Mouse (Mus musculus): ENCODE measurements around the gene Gas7. TPM values are rescaled to one million over a fixed set of nuclear protein-coding genes. Genes with fewer than 3 reads are reported as not detected.

The Gas7 gene
- total RNA-seq, 1 experiment: 2.4 TPM

DNA sequence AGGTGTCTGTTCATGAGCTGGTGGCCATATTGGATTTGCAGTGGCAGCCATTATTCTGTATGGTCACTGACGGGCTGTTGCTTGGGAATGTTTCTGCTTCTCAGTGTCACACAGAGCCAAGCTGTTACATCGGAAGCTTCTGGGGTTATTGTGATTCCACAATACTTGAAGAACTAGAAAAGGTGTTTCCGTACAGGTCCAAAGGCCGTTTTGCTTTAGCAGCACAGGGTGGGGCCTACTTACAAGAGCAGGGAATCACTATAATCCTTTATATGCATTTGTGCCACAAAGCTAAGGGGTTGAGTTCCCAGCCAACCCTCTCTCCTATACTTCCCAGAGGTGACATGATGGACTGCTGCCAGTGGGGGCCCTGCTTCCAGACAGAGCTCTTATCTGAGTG is 127.3 kb downstream of the Gas7 start:
- no peaks in the 10 kb centered on the region for H3K36me3 ChIP-seq (ENCODE audit: control insufficient read depth, insufficient read depth, low read length, poor library complexity, severe bottlenecking)
- H3K27ac ChIP-seq (ENCODE audit: insufficient read depth, low read depth, low read length, poor library complexity, severe bottlenecking): no peak overlapping the region
- H3K4me3 ChIP-seq (ENCODE audit: insufficient read depth in 1 of 2, low read depth in 1 of 2, low read length in 2 of 2, poor library complexity in 1 of 2, severe bottlenecking in 1 of 2): no peak overlapping the region
- TF ChIP-seq HCFC1 (IDR thresholded peaks at IDR 0.05; ENCODE audit: borderline replicate concordance, insufficient read depth, low read length) (no peak), ZNF384 (IDR thresholded peaks at IDR 0.05; ENCODE audit: low read depth, low read length) (no peak), CHD2 (IDR thresholded peaks at IDR 0.05; ENCODE audit: low read depth, low read length) (no peak)
- H3K4me1 ChIP-seq (ENCODE audit: control insufficient read depth in 2 of 2, insufficient read depth in 2 of 2, low read length in 2 of 2, poor library complexity in 1 of 2): no peaks in the 10 kb centered on the region
- no peaks in the 10 kb centered on the region for H3K9me3 ChIP-seq (ENCODE audit: control insufficient read depth, insufficient read depth, low read depth, low read length)
- no peak overlapping the region for H3K9ac ChIP-seq (ENCODE audit: insufficient read depth, low read depth, low read length, poor library complexity, severe bottlenecking)
- DNase-seq (ENCODE audit: low read depth, low spot score): no peak
- in situ Hi-C loops (cut with MboI; ENCODE audit: low sequenced_read_pairs in 2 of 2, unreplicated experiment in 2 of 2): no loop called here

DNA sequence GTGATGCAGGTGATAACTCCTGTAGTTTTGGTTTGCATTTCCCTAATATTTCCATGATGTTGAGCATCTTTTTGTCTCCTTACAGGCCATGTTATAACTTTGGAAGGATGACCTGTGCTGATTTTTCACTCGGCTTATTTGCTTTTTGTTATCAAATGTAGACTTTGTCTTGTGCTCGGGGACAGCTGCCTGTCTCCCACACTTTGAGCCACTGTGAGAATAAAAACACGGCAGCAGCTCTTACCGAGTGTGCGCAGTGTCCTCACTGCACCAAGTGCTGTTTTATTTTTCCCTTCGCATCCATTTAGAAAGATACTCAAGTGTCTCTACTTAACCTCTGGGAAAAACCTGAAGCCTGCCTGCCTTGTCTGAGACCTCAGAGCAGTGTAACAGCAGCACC is 129.8 kb downstream of the Gas7 start:
- Histone ChIP-seq H3K9me3 (ENCODE audit: control insufficient read depth, insufficient read depth, low read depth, low read length) (no peaks in the 10 kb centered on the region), H3K4me3 (ENCODE audit: insufficient read depth in 1 of 2, low read depth in 1 of 2, low read length in 2 of 2, poor library complexity in 1 of 2, severe bottlenecking in 1 of 2) (no peak overlapping the region), H3K4me1 (ENCODE audit: control insufficient read depth in 2 of 2, insufficient read depth in 2 of 2, low read length in 2 of 2, poor library complexity in 1 of 2) (no peaks in the 10 kb centered on the region), H3K36me3 (ENCODE audit: control insufficient read depth, insufficient read depth, low read length, poor library complexity, severe bottlenecking) (no peaks in the 10 kb centered on the region), H3K9ac (ENCODE audit: insufficient read depth, low read depth, low read length, poor library complexity, severe bottlenecking) (no peak overlapping the region), H3K27ac (ENCODE audit: insufficient read depth, low read depth, low read length, poor library complexity, severe bottlenecking) (no peak overlapping the region)
- in situ Hi-C loops (cut with MboI; ENCODE audit: low sequenced_read_pairs in 2 of 2, unreplicated experiment in 2 of 2): no loop called here
- TF ChIP-seq MAFK (IDR thresholded peaks at IDR 0.05; ENCODE audit: insufficient read depth, low read depth, low read length): no peak
- TF ChIP-seq HCFC1 (IDR thresholded peaks at IDR 0.05; ENCODE audit: borderline replicate concordance, insufficient read depth, low read length): no peak
- no peak for TF ChIP-seq CHD2 (IDR thresholded peaks at IDR 0.05; ENCODE audit: low read depth, low read length)
- TF ChIP-seq ZNF384 (IDR thresholded peaks at IDR 0.05; ENCODE audit: low read depth, low read length): no peak
- no peak for TF ChIP-seq ZC3H11A (IDR thresholded peaks at IDR 0.05; ENCODE audit: borderline replicate concordance, low read depth, low read length)
- no peak for DNase-seq (ENCODE audit: low read depth, low spot score)

DNA sequence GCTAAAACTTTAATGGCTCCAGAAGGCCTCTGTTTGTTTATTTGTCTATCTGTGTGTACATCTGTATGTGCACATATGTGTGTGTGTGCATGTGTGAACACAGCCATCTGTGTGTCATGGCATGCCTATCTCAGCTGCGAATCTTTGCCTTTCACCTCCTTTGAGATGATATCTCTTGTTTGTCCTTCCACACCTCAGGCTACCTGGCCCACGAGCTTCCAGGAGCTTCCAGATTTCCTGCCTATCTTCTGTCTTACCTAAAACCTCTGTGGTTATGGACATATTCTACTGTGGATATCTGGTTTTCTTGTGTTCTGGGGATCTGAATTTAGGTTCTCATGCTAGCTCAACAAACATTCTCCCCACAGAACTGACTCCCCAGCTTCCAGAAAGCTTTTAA is 130.4 kb downstream of the Gas7 start:
- Histone ChIP-seq H3K27ac (ENCODE audit: insufficient read depth, low read depth, low read length, poor library complexity, severe bottlenecking) (no peak overlapping the region), H3K9ac (ENCODE audit: insufficient read depth, low read depth, low read length, poor library complexity, severe bottlenecking) (no peak overlapping the region), H3K4me3 (ENCODE audit: insufficient read depth in 1 of 2, low read depth in 1 of 2, low read length in 2 of 2, poor library complexity in 1 of 2, severe bottlenecking in 1 of 2) (no peak overlapping the region), H3K4me1 (ENCODE audit: control insufficient read depth in 2 of 2, insufficient read depth in 2 of 2, low read length in 2 of 2, poor library complexity in 1 of 2) (no peaks in the 10 kb centered on the region), H3K9me3 (ENCODE audit: control insufficient read depth, insufficient read depth, low read depth, low read length) (no peaks in the 10 kb centered on the region), H3K36me3 (ENCODE audit: control insufficient read depth, insufficient read depth, low read length, poor library complexity, severe bottlenecking) (no peaks in the 10 kb centered on the region)
- no peak for TF ChIP-seq ZNF384 (IDR thresholded peaks at IDR 0.05; ENCODE audit: low read depth, low read length)
- TF ChIP-seq CHD2 (IDR thresholded peaks at IDR 0.05; ENCODE audit: low read depth, low read length): no peak
- no peak for TF ChIP-seq HCFC1 (IDR thresholded peaks at IDR 0.05; ENCODE audit: borderline replicate concordance, insufficient read depth, low read length)
- TF ChIP-seq ZC3H11A (IDR thresholded peaks at IDR 0.05; ENCODE audit: borderline replicate concordance, low read depth, low read length): no peak
- no peak for TF ChIP-seq MAFK (IDR thresholded peaks at IDR 0.05; ENCODE audit: insufficient read depth, low read depth, low read length)
- DNase-seq (ENCODE audit: low read depth, low spot score): no peak
- in situ Hi-C loops (cut with MboI; ENCODE audit: low sequenced_read_pairs in 2 of 2, unreplicated experiment in 2 of 2): no loop called here

DNA sequence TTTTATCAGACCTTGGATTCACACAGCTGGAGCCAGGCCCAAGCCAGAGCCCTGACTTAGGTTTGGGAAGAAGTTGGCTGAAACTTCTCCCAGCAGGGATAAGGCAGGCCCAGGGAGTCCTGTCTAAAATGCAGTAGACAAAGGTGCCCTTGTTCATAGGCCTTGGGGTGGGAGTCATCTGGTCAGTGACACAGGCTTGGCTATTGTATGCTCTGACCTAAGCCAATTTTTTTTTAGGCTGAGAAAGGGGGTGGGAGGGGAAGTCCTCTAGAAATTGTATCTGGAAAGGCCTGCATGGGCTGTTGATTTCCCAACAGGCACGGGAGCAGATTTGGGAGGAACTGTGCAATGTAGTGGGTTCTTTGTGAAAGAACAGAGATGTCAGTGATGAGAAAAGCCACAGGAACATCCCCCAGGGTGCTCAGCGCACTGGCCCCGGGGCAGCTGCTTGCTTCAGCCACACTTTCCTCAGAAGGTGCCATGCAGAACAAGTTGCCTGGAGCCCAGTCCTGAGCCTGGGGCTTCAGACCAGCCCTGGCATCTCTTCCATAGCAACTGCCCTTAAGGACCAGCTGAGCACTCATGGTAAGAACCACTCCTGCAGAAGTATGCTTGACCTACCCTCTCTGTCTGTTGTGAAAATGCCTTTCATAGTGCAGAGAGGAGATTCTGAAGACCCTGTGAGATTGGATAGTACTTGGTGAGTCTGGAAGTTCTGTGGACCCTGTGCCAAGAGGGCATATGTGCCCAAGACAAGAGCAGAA is 131.2 kb downstream of the Gas7 start:
- no peak for DNase-seq (ENCODE audit: low read depth, low spot score)
- in situ Hi-C loops (cut with MboI; ENCODE audit: low sequenced_read_pairs in 2 of 2, unreplicated experiment in 2 of 2): no loop called here
- no peak overlapping the region for H3K27ac ChIP-seq (ENCODE audit: insufficient read depth, low read depth, low read length, poor library complexity, severe bottlenecking)
- TF ChIP-seq MAFK (IDR thresholded peaks at IDR 0.05; ENCODE audit: insufficient read depth, low read depth, low read length): no peak
- no peak for TF ChIP-seq ZC3H11A (IDR thresholded peaks at IDR 0.05; ENCODE audit: borderline replicate concordance, low read depth, low read length)
- TF ChIP-seq ZNF384 (IDR thresholded peaks at IDR 0.05; ENCODE audit: low read depth, low read length): no peak
- no peaks in the 10 kb centered on the region for H3K4me1 ChIP-seq (ENCODE audit: control insufficient read depth in 2 of 2, insufficient read depth in 2 of 2, low read length in 2 of 2, poor library complexity in 1 of 2)
- H3K4me3 ChIP-seq (ENCODE audit: insufficient read depth in 1 of 2, low read depth in 1 of 2, low read length in 2 of 2, poor library complexity in 1 of 2, severe bottlenecking in 1 of 2): no peak overlapping the region
- no peaks in the 10 kb centered on the region for H3K9me3 ChIP-seq (ENCODE audit: control insufficient read depth, insufficient read depth, low read depth, low read length)
- H3K36me3 ChIP-seq (ENCODE audit: control insufficient read depth, insufficient read depth, low read length, poor library complexity, severe bottlenecking): no peaks in the 10 kb centered on the region
- no peak overlapping the region for H3K9ac ChIP-seq (ENCODE audit: insufficient read depth, low read depth, low read length, poor library complexity, severe bottlenecking)

Measured in ES-E14 (cell line).